Mouse (Mus musculus) cerebellum, adult 2 months (tissue): ENCODE data around the gene Naga. TPM values are rescaled to one million over a fixed set of nuclear protein-coding genes. Genes with fewer than 3 reads are reported as not detected.

Source experiments
- DNase-seq, 2 experiments: peaks; one replicate each; pipeline ENCODE4 v3.0.0; 2021
- H3K27ac ChIP-seq: fragments of 200-500 bp; 2 replicates; pipeline ENCODE4 v1.5.1; 2012; ENCODE audit warnings: low read length, control low read depth, inconsistent platforms; ENCODE audit not compliant: insufficient read depth
- H3K27me3 ChIP-seq: fragments of 200-500 bp; 2 replicates; pipeline ENCODE4 v1.6.1; 2012; ENCODE audit warnings: inconsistent platforms, mild to moderate bottlenecking, low read length, moderate library complexity; ENCODE audit not compliant: control insufficient read depth, insufficient read depth
- H3K4me1 ChIP-seq: fragments of 200-500 bp; 2 replicates; pipeline ENCODE4 v1.6.1; 2011; ENCODE audit warnings: low read length; ENCODE audit not compliant: control insufficient read depth, insufficient read depth
- H3K4me3 ChIP-seq: fragments of 200-500 bp; replicated peaks from 2 replicates; pipeline ENCODE3; 2011; ENCODE audit warnings: mild to moderate bottlenecking, low read depth, low read length, control low read depth; ENCODE audit not compliant: insufficient read depth
- CTCF ChIP-seq: fragments of 200-500 bp; IDR thresholded peaks from 2 replicates; pipeline ENCODE4 v1.5.1; 2011; ENCODE audit warnings: low read depth, mild to moderate bottlenecking, control low read depth, low read length, moderate library complexity, borderline replicate concordance; ENCODE audit not compliant: insufficient read depth
- POLR2A ChIP-seq: fragments of 200-500 bp; IDR thresholded peaks from 2 replicates; pipeline ENCODE4 v1.6.1; 2011; ENCODE audit warnings: low read length, control low read depth, borderline replicate concordance; ENCODE audit not compliant: insufficient read depth
- WGBS: fragments of 180-500 bp; shearing (Covaris S2); methylation state at CpG from one replicate; pipeline ENCODE4 v1.1.7; 2018; 5-methylcytosine and 5-hydroxymethylcytosine counted together
- polyA plus RNA-seq: library from polyadenylated mRNA; depleted of rRNA; stranded (reverse); fragments of >200 nt; gene quantifications from 2 replicates; pipeline ENCODE4 v1.2.3, GENCODE M21; 2012

Gene Naga
- polyA plus RNA-seq, 1 experiment, result 63.0 TPM

DNA sequence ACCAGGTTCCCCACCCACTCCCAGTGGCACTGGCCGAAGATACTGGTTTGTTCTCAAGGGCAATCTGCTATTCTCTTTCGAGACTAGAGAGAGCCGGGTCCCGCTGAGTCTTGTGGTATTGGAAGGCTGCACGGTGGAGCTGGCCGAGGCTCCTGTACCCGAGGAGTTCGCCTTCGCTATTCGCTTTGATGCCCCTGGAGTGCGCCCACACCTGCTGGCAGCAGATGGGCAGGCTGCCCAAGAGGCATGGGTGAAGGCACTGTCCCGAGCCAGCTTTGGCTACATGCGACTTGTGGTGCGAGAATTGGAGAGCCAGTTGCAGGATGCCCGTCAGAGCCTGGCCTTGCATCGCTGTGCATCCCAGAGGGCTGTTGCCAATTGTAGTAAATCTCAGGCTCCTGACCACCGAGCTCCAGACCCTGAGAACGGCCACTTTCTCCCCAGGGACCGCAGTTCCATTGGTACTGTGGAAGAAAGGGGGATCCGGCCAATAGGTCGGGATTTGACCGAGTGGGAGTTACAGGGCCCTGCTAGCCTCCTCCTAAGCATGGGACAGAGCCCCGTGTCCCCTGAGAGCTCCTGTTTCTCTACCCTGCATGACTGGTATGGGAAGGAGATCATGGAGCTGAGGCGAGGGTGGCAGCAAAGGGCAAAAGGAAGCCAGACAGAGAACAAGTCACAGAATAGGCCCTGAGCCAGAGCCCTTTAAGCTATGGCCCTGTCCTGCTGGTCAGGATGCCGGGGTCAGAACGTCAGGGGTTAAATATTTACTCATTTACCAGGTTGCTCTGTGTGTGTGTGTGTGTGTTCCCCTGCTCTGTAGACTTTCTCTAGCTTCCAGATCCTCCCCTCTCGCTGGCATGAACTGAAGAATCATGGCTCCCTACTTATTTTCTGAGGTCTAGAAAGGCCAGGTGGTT lies 4.9 kb upstream of the Naga start:
- no peak for DNase-seq

GRCm38 (mm10) chr15:82342543-82342935 lies 3.8 kb upstream of the Naga start:
- Histone ChIP-seq H3K27me3 (no peaks in the 10 kb centered on the region), H3K4me1 (peaks cover 7% of the 10 kb centered on the region), H3K4me3 (no peak overlapping the region), H3K27ac (no peak overlapping the region)
- DNase-seq, result no peak
- TF ChIP-seq CTCF (no peak), POLR2A (no peak)
- WGBS, result 82% methylated on average over 5 of the region's 5 CpGs

More for the DNA sequence above, 4.9 kb upstream of the Naga start:
- WGBS, result 51% methylated on average over 27 of the region's 27 CpGs
- Histone ChIP-seq H3K27me3 (no peaks in the 10 kb centered on the region), H3K4me1 (peaks cover 3% of the 10 kb centered on the region; the same call in 1 of the 2 replicates), H3K27ac (no peak overlapping the region), H3K4me3 (no peak overlapping the region)
- TF ChIP-seq POLR2A (no peak), CTCF (no peak)

DNA sequence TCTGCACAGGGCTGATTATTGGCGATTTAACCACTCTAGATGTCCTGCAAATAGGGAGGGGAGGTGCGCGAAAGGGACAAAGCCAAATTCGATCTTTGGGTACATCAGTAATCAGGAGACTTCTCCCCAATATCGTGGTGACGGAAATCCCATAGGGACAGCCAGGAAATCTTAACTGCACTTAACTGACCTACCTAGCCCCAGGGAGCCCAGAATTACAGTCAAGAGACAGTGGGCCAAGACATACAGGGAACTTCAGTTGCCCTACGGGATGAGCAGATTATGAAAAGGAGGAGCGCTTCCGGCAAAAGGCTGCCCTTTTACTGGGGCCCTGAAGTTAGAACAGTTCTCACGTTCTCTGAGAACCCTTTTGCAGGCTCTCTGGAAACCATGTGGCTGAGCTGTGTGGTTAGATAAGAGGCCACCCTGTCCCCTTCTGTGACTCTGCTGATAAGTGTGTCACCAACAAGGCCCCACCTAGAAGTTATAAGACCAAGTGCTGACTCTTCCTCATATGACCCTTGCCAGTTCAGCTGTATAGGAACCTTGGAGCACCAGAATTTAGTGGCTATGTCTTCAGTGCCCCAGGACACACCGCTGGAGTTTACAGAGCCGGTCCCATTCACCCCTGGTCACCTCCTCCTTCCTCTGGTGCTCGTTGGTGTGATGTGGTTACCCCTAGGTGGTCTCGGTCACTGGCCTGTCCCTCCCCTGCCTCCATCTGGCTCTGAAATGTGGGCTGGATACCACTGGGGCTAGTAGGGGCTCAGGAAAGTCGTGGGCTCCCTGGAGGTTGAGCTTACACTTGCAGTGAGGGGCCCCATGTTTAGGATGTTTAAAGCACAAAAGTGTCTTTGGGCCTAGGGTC lies 3.2 kb upstream of the Naga start:
- WGBS, result 75% methylated on average over 15 of the region's 15 CpGs
- no peak overlapping the region for H3K27ac ChIP-seq
- H3K27me3 ChIP-seq, result no peaks in the 10 kb centered on the region
- DNase-seq, result no peak
- no peak overlapping the region for H3K4me3 ChIP-seq
- peaks cover 7% of the 10 kb centered on the region for H3K4me1 ChIP-seq
- TF ChIP-seq CTCF (no peak), POLR2A (no peak)

GRCm38 (mm10) chr15:82341036-82341501 lies 2.3 kb upstream of the Naga start:
- H3K4me1 ChIP-seq, result peaks cover 10% of the 10 kb centered on the region
- 12% methylated on average over 39 of the region's 40 CpGs for WGBS
- H3K27me3 ChIP-seq, result no peaks in the 10 kb centered on the region
- TF ChIP-seq CTCF, result no peak
- no peak for TF ChIP-seq POLR2A
- DNase-seq, result no peak
- no peak overlapping the region for H3K4me3 ChIP-seq
- H3K27ac ChIP-seq, result no peak overlapping the region

DNA sequence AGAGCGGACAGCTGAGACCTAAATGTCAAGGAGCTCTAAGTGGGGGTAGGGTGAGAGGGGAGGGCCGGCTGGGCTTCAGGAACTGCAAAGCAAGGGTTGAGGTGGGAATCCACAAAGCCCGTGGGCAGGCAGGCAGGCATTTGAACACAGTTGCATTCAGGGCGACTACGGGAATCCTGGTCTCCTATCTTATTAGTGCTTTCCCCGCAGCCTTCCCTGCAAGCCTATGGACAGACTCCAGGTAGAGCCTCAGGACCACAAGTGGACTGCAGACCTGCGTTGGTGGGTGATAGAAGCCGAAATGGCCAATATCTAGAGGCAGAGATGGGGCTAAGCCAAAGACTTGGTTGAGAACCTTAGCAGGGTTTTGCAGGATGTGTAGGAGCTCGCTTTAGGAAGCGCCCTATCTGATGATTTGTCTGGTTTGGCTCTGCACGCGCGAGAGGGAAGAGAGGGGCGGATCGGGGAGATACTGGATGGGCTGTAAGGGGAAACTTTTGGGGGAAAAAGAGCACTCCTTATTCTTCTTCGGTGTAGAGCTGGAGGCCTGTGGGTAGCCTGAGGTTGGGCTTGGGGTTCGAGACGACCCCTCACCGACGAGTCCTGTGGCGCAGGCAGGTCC lies 1.8 kb upstream of the Naga start:
- DNase-seq, result no peak
- 57% methylated on average over 21 of the region's 21 CpGs for WGBS
- TF ChIP-seq CTCF, result no peak
- no peak for TF ChIP-seq POLR2A
- no peak overlapping the region for H3K27ac ChIP-seq
- no peaks in the 10 kb centered on the region for H3K27me3 ChIP-seq
- peaks cover 10% of the 10 kb centered on the region for H3K4me1 ChIP-seq
- H3K4me3 ChIP-seq, result no peak overlapping the region

DNA sequence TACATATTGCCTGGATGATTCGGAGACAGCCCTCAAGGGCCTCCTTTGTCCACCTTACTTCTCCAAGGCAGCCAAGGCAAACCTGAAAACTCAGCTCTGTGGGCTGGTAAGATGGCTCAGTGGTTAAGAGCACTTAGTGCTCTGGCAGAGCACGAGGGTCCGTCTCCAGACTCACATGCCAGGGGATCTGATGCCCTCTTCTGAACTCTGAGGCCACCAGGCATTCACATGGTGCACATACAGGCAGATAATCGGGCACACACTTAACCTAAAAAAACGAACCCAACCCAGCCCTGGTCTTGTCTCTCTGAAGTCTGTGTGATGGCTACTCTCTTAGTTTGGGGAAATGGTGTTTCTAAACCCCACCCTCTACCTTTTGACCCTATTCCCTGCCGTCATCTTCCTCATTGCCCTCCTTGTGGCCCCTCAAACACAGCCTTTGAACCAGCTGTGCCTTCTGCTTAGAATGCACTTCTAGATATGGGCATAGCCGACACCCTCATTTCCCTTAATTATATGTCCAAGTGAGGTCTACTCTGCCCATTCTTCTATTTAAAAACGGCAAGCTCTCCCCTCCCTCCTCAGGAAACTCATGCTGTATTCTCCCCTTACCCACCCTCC lies 1.0 kb upstream of the Naga start:
- Histone ChIP-seq H3K27ac (no peak overlapping the region), H3K4me1 (peaks cover 17% of the 10 kb centered on the region), H3K4me3 (no peak overlapping the region), H3K27me3 (no peaks in the 10 kb centered on the region)
- TF ChIP-seq POLR2A (no peak), CTCF (no peak)
- no peak for DNase-seq
- 87% methylated on average over 8 of the region's 8 CpGs for WGBS

GRCm38 (mm10) chr15:82339150-82339549 lies 425 bp upstream of the Naga start:
- Histone ChIP-seq H3K4me3 (peak overlapping the region; percentile 80), H3K4me1 (peaks cover 17% of the 10 kb centered on the region), H3K27ac (no peak overlapping the region), H3K27me3 (no peaks in the 10 kb centered on the region)
- no peak for DNase-seq
- TF ChIP-seq CTCF, result no peak
- TF ChIP-seq POLR2A, result no peak
- 50% methylated on average over 10 of the region's 10 CpGs for WGBS
